Mouse (Mus musculus) limb, embryonic 12.5 days (tissue): ENCODE measurements around the gene Psme2. TPM values are rescaled to one million over a fixed set of nuclear protein-coding genes. Genes with fewer than 3 reads are reported as not detected.

Experiments
- ATAC-seq: fragments of 200-750 bp; cut with Nextera tagmentation; 2 replicates; pipeline ENCODE4 v1.8.0; 2017; ENCODE audit warnings: low read depth, moderate TSS enrichment; ENCODE audit not compliant: insufficient number of reproducible peaks, insufficient read depth, low FRiP score, low TSS enrichment
- H3K27ac ChIP-seq: fragments of 300-500 bp; sonication (generic); 2 replicates; pipeline ENCODE4 v1.5.1; 2016; ENCODE audit warnings: mild to moderate bottlenecking, moderate library complexity
- H3K27me3 ChIP-seq: fragments of 300-500 bp; sonication (generic); 2 replicates; pipeline ENCODE4 v1.6.1; 2016; ENCODE audit warnings: mild to moderate bottlenecking, moderate library complexity
- H3K36me3 ChIP-seq: fragments of 300-500 bp; sonication (generic); 2 replicates; pipeline ENCODE4 v1.6.1; 2016; ENCODE audit warnings: mild to moderate bottlenecking, moderate library complexity
- H3K4me1 ChIP-seq: fragments of 300-500 bp; sonication (generic); replicated peaks from 2 replicates; pipeline ENCODE4 v1.6.1; 2016
- H3K4me2 ChIP-seq: fragments of 300-500 bp; sonication (generic); 2 replicates; pipeline ENCODE4 v1.6.1; 2016; ENCODE audit warnings: mild to moderate bottlenecking, moderate library complexity
- H3K4me3 ChIP-seq: fragments of 300-500 bp; sonication (generic); replicated peaks from 2 replicates; pipeline ENCODE4 v1.5.1; 2016; ENCODE audit warnings: mild to moderate bottlenecking
- H3K9ac ChIP-seq: fragments of 300-500 bp; sonication (generic); replicated peaks from 2 replicates; pipeline ENCODE4 v1.6.1; 2016; ENCODE audit warnings: mild to moderate bottlenecking, moderate library complexity
- H3K9me3 ChIP-seq: fragments of 300-500 bp; sonication (generic); 2 replicates; pipeline ENCODE4 v1.6.1; 2016; ENCODE audit warnings: mild to moderate bottlenecking, moderate library complexity
- WGBS: fragments of 180-500 bp; shearing (Covaris S2); methylation state at CpG from one replicate; pipeline ENCODE4 v1.1.7; 2016; 5-methylcytosine and 5-hydroxymethylcytosine counted together
- polyA plus RNA-seq: library from polyadenylated mRNA; unstranded; fragments of >200 nt; fragmentation: Nextera tagmentation; extraction: Ambion mirVana; gene quantifications from 2 replicates; pipeline ENCODE4 v1.2.1, GENCODE M21; 2016

The Psme2 gene
- polyA plus RNA-seq, 1 experiment from 2014 or later = 260 TPM

DNA sequence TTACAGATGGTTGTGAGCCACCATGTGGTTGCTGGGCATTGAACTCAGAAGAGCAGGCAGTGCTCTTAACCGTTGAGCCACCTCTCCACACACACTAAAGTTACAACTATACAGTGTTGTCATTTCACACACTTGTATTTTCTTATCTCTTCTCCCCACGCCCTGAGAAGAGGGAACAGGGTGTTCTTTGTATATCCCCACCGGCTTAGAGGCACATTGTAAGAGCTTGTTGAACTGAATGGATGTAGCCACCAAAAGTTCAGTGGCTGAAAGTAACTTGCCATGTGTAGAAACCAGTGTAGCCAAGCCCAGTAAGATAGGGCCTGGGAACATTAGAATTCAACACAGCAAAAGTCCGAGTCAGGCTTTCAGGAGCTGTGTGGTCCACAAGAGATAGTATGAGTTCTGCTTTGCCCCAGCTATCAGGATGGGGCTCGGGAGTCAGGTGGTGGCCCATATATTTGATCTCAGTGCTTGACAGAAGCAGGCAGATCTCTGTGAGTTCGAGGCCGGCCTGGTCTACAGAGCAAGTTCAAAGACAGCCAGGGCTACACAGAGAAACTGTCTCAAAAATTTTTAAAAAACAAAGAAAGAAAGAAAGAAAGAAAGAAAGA, 23.8 kb upstream of the Psme2 start:
- H3K4me1 ChIP-seq = peaks cover 7% of the 10 kb centered on the region
- H3K4me3 ChIP-seq = no peak overlapping the region
- peaks cover 6% of the 10 kb centered on the region for H3K36me3 ChIP-seq
- H3K9ac ChIP-seq = no peak overlapping the region
- no peaks in the 10 kb centered on the region for H3K27me3 ChIP-seq
- no peak overlapping the region for H3K27ac ChIP-seq
- H3K9me3 ChIP-seq = no peaks in the 10 kb centered on the region
- 81% methylated on average over 7 of the region's 7 CpGs for WGBS
- no peak for ATAC-seq
- H3K4me2 ChIP-seq = no peak overlapping the region

DNA sequence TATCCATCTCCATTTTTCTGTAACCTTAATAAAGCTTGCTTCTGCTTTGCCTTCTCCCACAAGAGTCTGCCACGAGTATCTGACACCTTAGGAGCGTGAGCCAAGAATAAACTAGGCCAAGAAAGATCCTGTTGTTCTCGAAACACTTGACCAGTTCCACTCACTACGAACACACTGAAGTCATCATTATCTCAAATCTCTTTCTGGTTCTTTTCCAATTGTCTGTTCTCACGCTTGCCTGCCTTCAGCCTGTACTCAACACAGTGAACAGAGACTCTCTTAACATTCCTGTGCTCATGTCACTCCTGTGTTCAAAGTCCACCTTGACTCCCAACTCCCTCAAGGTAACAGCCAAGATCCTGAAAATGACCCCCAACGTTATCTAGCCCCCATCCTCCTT, 22.4 kb upstream of the Psme2 start:
- peaks cover 19% of the 10 kb centered on the region for H3K36me3 ChIP-seq
- H3K9me3 ChIP-seq = no peaks in the 10 kb centered on the region
- H3K4me3 ChIP-seq = no peak overlapping the region
- WGBS = 81% methylated on average over 6 of the region's 6 CpGs
- no peak overlapping the region for H3K27ac ChIP-seq
- no peak for ATAC-seq
- peaks cover under 1% of the 10 kb centered on the region; the same call in 1 of the 2 replicates for H3K4me1 ChIP-seq
- no peak overlapping the region for H3K9ac ChIP-seq
- no peaks in the 10 kb centered on the region for H3K27me3 ChIP-seq
- H3K4me2 ChIP-seq = no peak overlapping the region

DNA sequence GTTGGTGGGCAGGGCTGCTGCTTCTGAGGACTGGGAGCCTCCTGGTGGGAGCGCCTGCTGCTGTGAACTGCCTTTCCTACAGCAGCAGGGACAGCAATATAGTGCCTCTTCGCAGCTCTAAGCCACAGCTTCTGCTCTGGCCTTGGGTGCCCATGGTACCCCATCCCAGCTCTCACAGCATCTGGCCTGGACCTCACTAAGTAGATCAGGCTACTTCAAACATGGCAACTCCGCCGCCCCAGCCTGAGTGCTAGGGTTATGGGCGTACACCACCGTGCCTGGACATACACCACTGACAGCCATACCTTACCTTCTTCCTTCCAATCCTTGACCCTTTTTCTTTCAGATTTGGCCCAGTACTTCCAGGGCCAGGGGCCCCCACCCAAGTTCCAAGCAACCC, 17.4 kb upstream of the Psme2 start:
- Histone ChIP-seq H3K27ac (no peak overlapping the region), H3K9ac (no peak overlapping the region), H3K4me2 (no peak overlapping the region), H3K4me3 (no peak overlapping the region), H3K4me1 (peaks cover 6% of the 10 kb centered on the region), H3K27me3 (no peaks in the 10 kb centered on the region), H3K36me3 (peaks cover 51% of the 10 kb centered on the region), H3K9me3 (no peaks in the 10 kb centered on the region)
- 96% methylated on average over 6 of the region's 6 CpGs for WGBS
- ATAC-seq = no peak

DNA sequence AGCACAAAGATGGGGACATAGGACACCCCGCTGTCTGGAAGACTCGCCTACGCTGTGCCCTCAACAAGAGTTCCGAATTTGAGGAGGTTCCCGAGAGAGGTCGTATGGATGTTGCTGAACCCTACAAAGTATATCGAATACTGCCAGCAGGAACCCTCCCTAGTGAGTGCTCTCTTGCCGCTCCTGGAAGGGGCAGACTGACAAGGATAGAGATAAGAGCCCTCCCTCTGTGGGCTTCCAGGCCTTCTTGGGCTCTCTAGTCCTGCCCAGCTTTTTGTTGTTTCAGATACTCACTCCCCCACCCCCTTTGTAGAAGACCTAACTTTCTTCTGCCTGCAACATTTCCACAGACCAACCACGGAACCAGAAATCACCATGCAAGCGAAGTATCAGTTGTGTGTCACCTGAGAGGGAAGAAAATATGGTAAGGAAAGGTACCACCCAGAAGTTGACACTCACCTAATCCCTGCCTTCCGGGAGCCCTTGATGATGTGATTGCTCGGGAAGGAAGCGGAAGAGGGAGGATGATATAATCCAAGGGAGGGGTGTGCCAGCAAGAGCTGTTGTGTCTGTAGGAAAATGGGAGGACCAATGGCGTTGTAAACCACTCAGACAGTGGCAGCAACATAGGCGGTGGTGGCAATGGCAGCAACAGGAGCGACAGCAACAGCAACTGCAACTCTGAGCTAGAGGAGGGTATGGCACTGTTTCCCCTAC, 15.0 kb upstream of the Psme2 start:
- no peak for ATAC-seq
- 91% methylated on average over 16 of the region's 16 CpGs for WGBS

DNA sequence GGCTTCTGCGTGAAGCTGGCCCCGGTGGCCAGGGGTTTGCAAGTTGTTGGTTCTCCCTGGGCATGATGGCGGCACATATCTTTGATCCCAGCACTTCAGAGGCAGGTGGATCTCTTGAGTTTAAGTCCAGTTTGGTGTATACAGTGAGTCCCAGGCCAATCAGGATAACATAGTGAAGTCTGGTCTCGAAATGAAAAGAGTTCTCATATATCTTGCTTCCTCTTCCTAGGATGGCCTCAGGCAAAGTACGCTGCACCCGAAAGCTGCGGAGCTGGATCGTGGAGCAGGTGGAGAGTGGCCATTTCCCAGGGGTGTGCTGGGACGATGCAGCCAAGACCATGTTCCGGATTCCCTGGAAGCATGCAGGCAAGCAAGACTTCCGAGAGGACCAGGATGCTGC, 13.9 kb upstream of the Psme2 start:
- Histone ChIP-seq H3K9ac (no peak overlapping the region), H3K36me3 (peaks cover 82% of the 10 kb centered on the region), H3K4me3 (no peak overlapping the region), H3K27ac (no peak overlapping the region), H3K27me3 (no peaks in the 10 kb centered on the region), H3K4me2 (peak overlapping the region; percentile 57; the same call in 1 of the 2 replicates), H3K9me3 (no peaks in the 10 kb centered on the region), H3K4me1 (peaks cover 6% of the 10 kb centered on the region)
- WGBS = 87% methylated on average over 11 of the region's 11 CpGs
- ATAC-seq = no peak

More for the DNA sequence above, 15.0 kb upstream of the Psme2 start:
- Histone ChIP-seq H3K9ac (no peak overlapping the region), H3K4me3 (no peak overlapping the region), H3K4me1 (peaks cover 6% of the 10 kb centered on the region), H3K27ac (no peak overlapping the region), H3K27me3 (no peaks in the 10 kb centered on the region), H3K4me2 (no peak overlapping the region), H3K9me3 (no peaks in the 10 kb centered on the region), H3K36me3 (peaks cover 75% of the 10 kb centered on the region)

DNA sequence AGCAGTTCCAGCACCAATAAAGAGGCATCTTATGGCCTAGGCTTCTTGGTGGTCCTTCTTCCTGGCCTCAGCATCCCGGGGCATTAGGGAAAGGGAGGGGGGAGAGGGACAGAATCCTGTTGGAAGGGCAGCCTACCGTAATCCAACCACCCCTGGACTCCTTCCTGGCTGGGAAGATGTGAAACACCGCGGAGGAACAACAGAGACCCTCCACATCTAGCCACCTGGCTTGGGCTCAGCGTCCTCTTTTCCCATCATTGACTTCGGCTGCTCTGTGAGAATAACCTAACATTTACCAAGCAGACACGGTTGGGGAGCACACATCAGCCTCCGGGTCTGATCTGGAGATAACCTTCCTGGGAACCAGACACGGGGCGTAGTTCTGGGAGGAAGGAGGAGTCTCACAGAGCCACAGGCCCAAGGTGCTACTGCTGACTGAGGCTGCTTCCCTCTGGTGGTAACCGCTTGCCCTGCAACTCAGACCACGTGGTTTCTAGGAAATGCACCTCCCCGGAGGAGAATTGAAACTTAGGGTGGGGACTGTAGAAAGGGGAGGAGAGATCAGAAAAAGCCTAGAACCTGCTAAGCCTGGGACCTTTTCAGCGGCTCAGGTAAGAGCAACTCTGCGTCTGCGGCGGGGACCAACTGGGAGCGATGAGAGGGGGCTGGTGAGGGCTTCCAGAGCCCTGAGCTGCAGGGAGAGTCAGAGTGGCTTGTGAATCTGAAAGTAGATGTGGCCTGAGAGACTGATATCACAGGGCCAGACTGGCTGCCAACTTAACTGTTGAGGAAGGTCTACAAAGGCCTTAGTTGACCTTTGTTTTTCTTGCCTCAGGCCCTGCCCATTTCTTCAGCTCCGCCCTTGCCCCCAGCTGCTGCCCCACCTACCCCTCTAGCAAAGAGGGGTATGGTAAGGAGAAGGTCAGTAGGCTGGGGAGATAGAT, 13.0 kb upstream of the Psme2 start:
- Histone ChIP-seq H3K4me1 (peaks cover 6% of the 10 kb centered on the region), H3K4me3 (peak overlapping the region; percentile 33), H3K9me3 (no peaks in the 10 kb centered on the region), H3K36me3 (peaks cover 82% of the 10 kb centered on the region), H3K27me3 (no peaks in the 10 kb centered on the region), H3K27ac (peak overlapping the region; percentile 59), H3K9ac (peak overlapping the region; percentile 56), H3K4me2 (peak overlapping the region; percentile 57)
- WGBS = 13% methylated on average over 19 of the region's 19 CpGs
- ATAC-seq = peak; percentile 87

DNA sequence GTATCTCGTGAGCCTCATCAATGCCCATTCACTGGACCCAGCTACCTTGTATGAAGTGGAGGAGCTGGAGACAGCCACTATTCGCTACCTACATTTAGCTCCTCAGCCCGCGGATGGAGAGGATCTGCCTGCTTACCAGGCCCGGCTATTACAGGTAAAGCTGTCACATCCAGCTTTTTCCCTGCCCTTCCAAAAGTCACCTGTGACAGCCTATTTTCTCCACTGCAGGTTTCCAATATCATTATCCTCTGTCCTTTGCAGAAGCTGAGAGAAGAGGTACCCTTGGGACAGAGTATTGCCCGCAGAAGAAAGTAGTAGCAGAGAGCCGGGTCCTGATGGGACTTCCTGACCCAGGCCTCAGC, 12.3 kb upstream of the Psme2 start, which contains the start of gene Irf9:
Gene Irf9 (plus strand): TSS at position 301 of the 362 bp plus-strand sequence.
- peak within 1 kb of the TSS; percentile 57 for H3K4me2 ChIP-seq
- peak within 1 kb of the TSS; percentile 33 for H3K4me3 ChIP-seq
- no peaks in the 10 kb centered on the region for H3K9me3 ChIP-seq
- ATAC-seq = no peak
- H3K4me1 ChIP-seq = peaks cover 6% of the 10 kb centered on the region
- H3K27me3 ChIP-seq = no peaks in the 10 kb centered on the region
- peak within 1 kb of the TSS; percentile 59 for H3K27ac ChIP-seq
- WGBS = 86% methylated on average over 7 of the region's 7 CpGs
- H3K9ac ChIP-seq = peak within 1 kb of the TSS; percentile 56
- peaks cover 82% of the 10 kb centered on the region for H3K36me3 ChIP-seq

DNA sequence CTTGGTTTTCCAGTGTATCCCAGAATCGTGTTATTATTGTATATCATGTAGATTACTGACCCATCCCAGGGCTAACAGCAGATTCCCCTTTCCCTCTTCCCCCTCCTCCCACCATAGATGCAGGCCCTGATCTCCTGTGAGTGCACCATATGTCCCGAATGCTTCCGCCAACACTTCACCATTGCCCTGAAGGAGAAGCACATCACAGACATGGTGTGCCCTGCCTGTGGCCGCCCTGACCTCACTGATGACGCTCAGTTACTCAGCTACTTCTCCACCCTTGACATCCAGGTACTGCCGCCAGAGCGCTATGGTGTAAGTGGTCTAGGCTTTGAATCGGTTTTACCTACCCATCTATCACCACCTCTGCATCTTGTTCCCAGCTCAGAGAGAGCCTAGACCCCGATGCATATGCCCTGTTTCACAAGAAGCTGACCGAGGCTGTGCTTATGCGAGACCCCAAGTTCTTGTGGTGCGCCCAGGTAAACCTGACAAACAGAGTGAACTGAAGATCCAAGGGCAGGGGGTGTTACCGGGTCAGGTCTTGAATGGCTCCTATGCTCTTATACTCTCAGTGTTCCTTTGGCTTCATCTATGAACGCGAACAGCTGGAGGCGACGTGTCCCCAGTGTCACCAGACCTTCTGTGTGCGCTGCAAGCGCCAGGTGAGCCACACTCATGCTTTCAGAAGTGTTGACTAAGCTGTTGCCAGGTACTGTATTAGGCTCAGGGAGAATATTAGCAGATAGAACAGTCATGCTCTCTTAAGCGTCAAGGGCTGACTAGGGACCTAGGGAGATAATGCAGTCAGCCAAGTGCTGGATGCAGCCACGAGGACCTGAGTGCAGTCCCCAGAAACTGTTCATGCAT, 7.8 kb upstream of the Psme2 start:
- Histone ChIP-seq H3K36me3 (peaks cover 97% of the 10 kb centered on the region), H3K4me3 (no peak overlapping the region)

DNA sequence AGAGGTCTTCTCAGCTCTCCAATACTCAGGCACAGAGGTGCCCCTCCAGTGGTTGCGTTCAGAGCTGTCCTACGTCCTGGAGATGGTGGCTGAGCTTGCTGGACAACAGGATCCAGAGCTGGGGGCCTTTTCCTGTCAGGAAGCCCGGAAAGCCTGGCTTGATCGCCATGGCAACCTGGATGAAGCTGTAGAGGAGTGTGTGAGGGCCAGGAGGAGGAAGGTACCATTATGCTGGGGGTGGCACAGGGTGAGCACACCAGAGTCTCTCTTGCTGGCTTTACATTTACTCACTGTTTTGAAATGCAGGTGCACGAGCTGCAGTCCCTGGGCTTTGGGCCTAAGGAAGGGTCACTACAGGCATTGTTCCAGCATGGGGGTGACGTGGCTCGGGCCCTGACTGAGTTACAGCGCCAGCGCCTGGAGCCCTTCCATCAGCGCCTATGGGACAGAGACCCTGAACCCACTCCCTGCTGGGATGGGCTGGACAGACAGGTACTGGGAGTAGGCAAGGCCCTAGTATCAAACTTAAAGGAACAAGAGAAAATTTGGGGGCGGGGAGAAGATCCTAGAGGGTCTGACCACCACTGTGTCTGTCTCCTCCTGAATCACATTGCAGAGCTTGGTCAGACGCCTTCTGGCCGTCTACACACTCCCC, 5.2 kb upstream of the Psme2 start:
- Histone ChIP-seq H3K9me3 (no peaks in the 10 kb centered on the region), H3K27me3 (no peaks in the 10 kb centered on the region), H3K4me3 (no peak overlapping the region), H3K27ac (no peak overlapping the region), H3K9ac (no peak overlapping the region; the same call in 1 of the 2 replicates), H3K4me2 (no peak overlapping the region), H3K36me3 (peaks cover 74% of the 10 kb centered on the region), H3K4me1 (peaks cover 17% of the 10 kb centered on the region)
- ATAC-seq = no peak
- 79% methylated on average over 13 of the region's 13 CpGs for WGBS

More for the DNA sequence above, 7.8 kb upstream of the Psme2 start:
- Histone ChIP-seq H3K27ac (no peak overlapping the region), H3K4me2 (no peak overlapping the region), H3K4me1 (peaks cover under 1% of the 10 kb centered on the region; the same call in 1 of the 2 replicates), H3K9ac (no peak overlapping the region), H3K27me3 (no peaks in the 10 kb centered on the region), H3K9me3 (no peaks in the 10 kb centered on the region)
- WGBS = 92% methylated on average over 21 of the region's 21 CpGs
- no peak for ATAC-seq

DNA sequence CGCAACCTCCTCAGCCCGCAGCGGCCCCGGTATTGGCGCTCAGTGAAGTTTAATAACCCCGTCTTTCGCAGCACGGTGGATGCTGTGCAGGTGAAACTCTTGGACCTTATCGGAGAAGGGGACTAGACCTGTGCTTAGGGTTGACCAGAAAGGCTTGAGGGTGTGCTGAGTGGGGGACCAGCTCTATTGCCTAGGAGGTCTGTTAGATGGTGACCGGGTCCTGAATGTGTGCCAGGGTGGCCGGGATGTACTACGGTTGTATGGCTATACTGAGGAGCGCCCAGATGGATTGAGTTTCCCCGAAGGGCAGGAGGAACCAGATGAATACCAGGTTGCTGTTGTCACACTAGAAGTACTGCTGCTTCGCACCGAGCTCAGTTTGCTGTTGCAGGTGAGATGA, 1.3 kb upstream of the Psme2 start:
- no peak for ATAC-seq
- peaks cover 24% of the 10 kb centered on the region for H3K4me1 ChIP-seq
- peak overlapping the region; percentile 89 for H3K4me3 ChIP-seq
- WGBS = 4% methylated on average over 16 of the region's 16 CpGs
- H3K27me3 ChIP-seq = no peaks in the 10 kb centered on the region
- H3K36me3 ChIP-seq = peaks cover 58% of the 10 kb centered on the region
- H3K4me2 ChIP-seq = peak overlapping the region; percentile 96
- peak overlapping the region; percentile 82 for H3K9ac ChIP-seq
- H3K9me3 ChIP-seq = no peaks in the 10 kb centered on the region
- H3K27ac ChIP-seq = peak overlapping the region; percentile 94
